Mouse (Mus musculus): ENCODE data around the gene Ppp2r5d.

DNA sequence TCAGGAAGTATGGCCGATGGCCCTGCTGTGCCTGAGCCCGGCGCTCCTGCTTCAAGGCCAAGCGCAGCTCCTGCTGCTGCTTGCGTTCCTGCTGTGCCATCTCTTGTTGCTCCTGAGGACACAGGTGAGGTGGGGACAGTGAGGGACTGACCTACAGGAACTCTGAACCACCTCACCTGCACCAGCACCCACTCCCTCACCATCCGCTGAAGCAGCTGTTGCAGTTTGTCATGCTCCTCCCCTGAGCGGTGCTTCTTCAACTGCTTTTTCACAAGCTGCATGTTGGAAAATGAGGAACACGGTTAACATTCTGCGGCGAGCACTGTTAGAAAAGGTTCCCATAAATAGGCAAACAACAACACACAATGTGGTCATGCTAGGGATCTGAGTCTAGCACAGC, 35.0 kb downstream of the Ppp2r5d start:
- TF ChIP-seq CTCF (IDR thresholded peaks at IDR 0.05; ENCODE audit: low read depth, low read length) (no peak), POLR2A (IDR thresholded peaks at IDR 0.05; ENCODE audit: extremely low read depth, insufficient read depth, low read length) (no peak)

All from liver, adult 2 months (tissue).